Mouse (Mus musculus): Measurements from ENCODE around the gene Psg22. TPM values are rescaled to one million over a fixed set of nuclear protein-coding genes. Genes with fewer than 3 reads are reported as not detected.

Gene Psg22
- not detected in 2 replicates for total RNA-seq (2012; rRNA removed)
- total RNA-seq (2014; rRNA removed): not detected in 2 replicates
- not detected in 2 replicates for polyA plus RNA-seq (2012; ENCODE audit: insufficient read length, low read depth)

- in situ Hi-C loops (cut with MboI; ENCODE audit: low pct_ligation_motif_present, low pct_unique_long_range_greater_than_20kb, low sequenced_read_pairs): no loop called here
- no peak within 1 kb of the TSS for H3K27ac ChIP-seq (ENCODE audit: insufficient read depth, low read depth)
- no peak for TF ChIP-seq ELF1 (IDR thresholded peaks at IDR 0.05; ENCODE audit: low read depth, low read length)
- TF ChIP-seq POLR2A (IDR thresholded peaks at IDR 0.05; ENCODE audit: low read depth, low read length): no peak
- no peak for TF ChIP-seq ZNF384 (IDR thresholded peaks at IDR 0.05; ENCODE audit: low read depth, low read length)
- TF ChIP-seq E2F4 (IDR thresholded peaks at IDR 0.05; ENCODE audit: insufficient replicate concordance, low read depth, low read length): no peak
- no peak for TF ChIP-seq MXI1 (IDR thresholded peaks at IDR 0.05; ENCODE audit: low read depth, low read length)
- no peak for TF ChIP-seq ZMIZ1 (IDR thresholded peaks at IDR 0.05; ENCODE audit: low read depth, low read length)
- TF ChIP-seq MAFK (IDR thresholded peaks at IDR 0.05; ENCODE audit: insufficient replicate concordance, low read length): no peak
- no peak for TF ChIP-seq SIN3A (IDR thresholded peaks at IDR 0.05; ENCODE audit: low read length)
- TF ChIP-seq ETS1 (conservative IDR thresholded peaks at IDR 0.05; ENCODE audit: low read depth, low read length): no peak
- no peak for TF ChIP-seq MYC (IDR thresholded peaks at IDR 0.05; ENCODE audit: low read depth, low read length)
- TF ChIP-seq POLR2AphosphoS2 (IDR thresholded peaks at IDR 0.05; ENCODE audit: low read depth, low read length): no peak
- TF ChIP-seq NRF1 (IDR thresholded peaks at IDR 0.05; ENCODE audit: low read depth, low read length): no peak
- no peak for TF ChIP-seq CTCF (conservative IDR thresholded peaks at IDR 0.05 in 1 of 2, IDR thresholded peaks at IDR 0.05 in 1 of 2; ENCODE audit: low read depth in 2 of 2, low read length in 2 of 2)
- no peak for TF ChIP-seq IRF4 (IDR thresholded peaks at IDR 0.05; ENCODE audit: low read depth, low read length)
- TF ChIP-seq PAX5 (IDR thresholded peaks at IDR 0.05; ENCODE audit: low read length): no peak
- no peak for TF ChIP-seq JUND (conservative IDR thresholded peaks at IDR 0.05; ENCODE audit: low read depth, low read length)
- no peak for TF ChIP-seq ZC3H11A (IDR thresholded peaks at IDR 0.05; ENCODE audit: low read depth, low read length)
- no peak for TF ChIP-seq CHD1 (IDR thresholded peaks at IDR 0.05; ENCODE audit: low read depth, low read length)
- DNase-seq (ENCODE audit: extremely low read depth): no peak
- H3K4me2 ChIP-seq (ENCODE audit: insufficient read depth, low read depth, poor library complexity, severe bottlenecking): no peak within 1 kb of the TSS
- H3K79me2 ChIP-seq (replicated peaks; ENCODE audit: control insufficient read depth, extremely low read depth, insufficient read depth, poor library complexity, severe bottlenecking): no peaks in the 10 kb centered on the region
- no peak within 1 kb of the TSS for H3K9ac ChIP-seq (ENCODE audit: insufficient read depth, low read depth)
- no peak within 1 kb of the TSS for H3K4me3 ChIP-seq (replicated peaks in 1 of 3; ENCODE audit: low read depth in 2 of 3, low read length in 2 of 3, poor library complexity in 1 of 3)
- dilution Hi-C loops (cut with MboI; ENCODE audit: extremely low pct_ligation_motif_present, extremely low pct_unique_long_range_greater_than_20kb, low sequenced_read_pairs): no loop called here
- H3K36me3 ChIP-seq (replicated peaks in 1 of 2; ENCODE audit: control insufficient read depth in 1 of 2, insufficient read depth in 1 of 2, low read length in 1 of 2): no peaks in the 10 kb centered on the region
- no peaks in the 10 kb centered on the region for H3K9me3 ChIP-seq (replicated peaks; ENCODE audit: low read length)
- peaks cover 50% of the 10 kb centered on the region for H3K27me3 ChIP-seq (replicated peaks)
- H3K4me1 ChIP-seq (ENCODE audit: control insufficient read depth in 1 of 2, insufficient read depth in 2 of 2): no peaks in the 10 kb centered on the region
Observed at GRCm38 (mm10) chr7:18717790-18718189, at the start of gene Psg22. Psg22 (plus strand) TSS chr7:18718090.

GRCm38 (mm10) chr7:18679772-18680171 is 38.1 kb upstream of the Psg22 start:
- in situ Hi-C loops (cut with MboI; ENCODE audit: low pct_ligation_motif_present, low pct_unique_long_range_greater_than_20kb, low sequenced_read_pairs): no loop called here
- TF ChIP-seq SMC3 (IDR thresholded peaks at IDR 0.05; ENCODE audit: low read depth, low read length): peak; percentile 53
- TF ChIP-seq MEF2A (IDR thresholded peaks at IDR 0.05; ENCODE audit: borderline replicate concordance, low read depth, low read length): no peak
- peak; percentile 81 for TF ChIP-seq RAD21 (IDR thresholded peaks at IDR 0.05; ENCODE audit: low read depth, low read length)
- TF ChIP-seq CTCF (conservative IDR thresholded peaks at IDR 0.05 in 1 of 2, IDR thresholded peaks at IDR 0.05 in 1 of 2; ENCODE audit: low read depth in 2 of 2, low read length in 2 of 2): peak; percentile 56 to 78
- Histone ChIP-seq H3K27ac (ENCODE audit: insufficient read depth, low read depth) (no peak overlapping the region), H3K9ac (ENCODE audit: insufficient read depth, low read depth) (no peak overlapping the region), H3K4me1 (ENCODE audit: control insufficient read depth in 1 of 2, insufficient read depth in 2 of 2) (no peaks in the 10 kb centered on the region), H3K27me3 (replicated peaks) (peaks cover 29% of the 10 kb centered on the region), H3K36me3 (replicated peaks in 1 of 2; ENCODE audit: control insufficient read depth in 1 of 2, insufficient read depth in 1 of 2, low read length in 1 of 2) (no peaks in the 10 kb centered on the region), H3K4me3 (replicated peaks in 1 of 3; ENCODE audit: low read depth in 2 of 3, low read length in 2 of 3, poor library complexity in 1 of 3) (no peak overlapping the region), H3K9me3 (replicated peaks; ENCODE audit: low read length) (no peaks in the 10 kb centered on the region), H3K4me2 (ENCODE audit: insufficient read depth, low read depth, poor library complexity, severe bottlenecking) (no peak overlapping the region), H3K79me2 (replicated peaks; ENCODE audit: control insufficient read depth, extremely low read depth, insufficient read depth, poor library complexity, severe bottlenecking) (no peaks in the 10 kb centered on the region)
- dilution Hi-C loops (cut with MboI; ENCODE audit: extremely low pct_ligation_motif_present, extremely low pct_unique_long_range_greater_than_20kb, low sequenced_read_pairs): no loop called here
- peak; percentile 31 for DNase-seq (ENCODE audit: extremely low read depth)
